Mouse (Mus musculus) bone marrow macrophage, adult 2 months (primary cell): Measurements from ENCODE around the gene Odf3l2.

Experiments
- CTCF ChIP-seq: IDR thresholded peaks from 2 replicates; pipeline ENCODE4 v1.5.1; 2012; ENCODE audit warnings: low read depth, mild to moderate bottlenecking, low read length, moderate library complexity
- POLR2A ChIP-seq: IDR thresholded peaks from 2 replicates; pipeline ENCODE4 v1.6.1; 2012; ENCODE audit warnings: mild to moderate bottlenecking, low read depth, low read length, borderline replicate concordance

- TF ChIP-seq POLR2A (no peak), CTCF (no peak)
Measured at GRCm38 (mm10) chr10:79658829-79659228, 13.3 kb upstream of the Odf3l2 start.
